22 mouse cellular contexts compared by ENCODE assay signal in genomic region chr15:83999071-83999470, GRCm38 (mm10).
DNase-seq lines count a peak whose midpoint lies in the region; ATAC-seq and TF ChIP-seq lines count a peak whose summit lies in the region.
"Had no signal": no experiment of that assay in that cellular context is flagged by ENCODE, and none has a peak within 500 bp of the region (broad histone marks: within the 10 kb centered on the region; RNA-seq: fewer than 3 reads in every experiment).

No protein-coding gene starts in this region.

- no peak for TF ChIP-seq CTCF in layer of hippocampus, adult 2 months (conservative IDR thresholded peaks at IDR 0.05)

- H3K4me3 ChIP-seq in layer of hippocampus, adult 2 months = no peak overlapping the region
- H3K4me3 ChIP-seq: heart, embryonic 12.5 days; midbrain, embryonic 12.5 days; stomach, embryonic 15.5 days had no signal

- H3K27ac ChIP-seq in layer of hippocampus, adult 2 months = peak overlapping the region; percentile 67; the same call in 1 of the 2 replicates
- H3K27ac ChIP-seq: embryonic facial prominence, embryonic 10.5 days; midbrain, embryonic 12.5 days; stomach, embryonic 15.5 days had no signal

- DNase-seq in cerebellum, postnatal 10 days = peak; percentile 67 to 76
- DNase-seq in cerebellum, adult 11-12 months = no peak
- no peak for DNase-seq in layer of hippocampus, adult 2 months (ENCODE audit: low spot score in 2 of 2)
- DNase-seq in layer of hippocampus, adult 9-11 months = no peak
- DNase-seq in brain, adult 2 months (ENCODE audit: low read depth, low spot score) = peak; percentile 28
- peak; percentile 53 to 65 for DNase-seq in cerebellum, postnatal 14 days
- DNase-seq: adrenal gland, adult 2 months; B cell, adult 2 months; gastrocnemius, postnatal 25 days; heart, adult 18-20 months; heart, postnatal 10 days; kidney, adult 18-20 months; liver, postnatal 0 days; lung, postnatal 14 days; right cerebral cortex, adult 18-20 months; thymus, postnatal 25 days had no signal

- ATAC-seq in CD4-positive, CD25-positive, alpha-beta regulatory T cell, adult 4 months = no peak
- ATAC-seq: inflammation-experienced regulatory T-cells, adult 6 months; liver, postnatal 0 days had no signal

Comparison
In these comparisons a context has a peak if more than half of its experiments do, and no peak if none do; other contexts are left out.
1. DNase-seq: peak in cerebellum, postnatal 10 days (2 of 2), brain, adult 2 months (single experiment) and cerebellum, postnatal 14 days (2 of 2); none in cerebellum, adult 11-12 months (single experiment), layer of hippocampus, adult 2 months (0 of 2) and layer of hippocampus, adult 9-11 months (single experiment).